8 mouse cellular contexts compared by ENCODE assay signal in the genomic region with DNA sequence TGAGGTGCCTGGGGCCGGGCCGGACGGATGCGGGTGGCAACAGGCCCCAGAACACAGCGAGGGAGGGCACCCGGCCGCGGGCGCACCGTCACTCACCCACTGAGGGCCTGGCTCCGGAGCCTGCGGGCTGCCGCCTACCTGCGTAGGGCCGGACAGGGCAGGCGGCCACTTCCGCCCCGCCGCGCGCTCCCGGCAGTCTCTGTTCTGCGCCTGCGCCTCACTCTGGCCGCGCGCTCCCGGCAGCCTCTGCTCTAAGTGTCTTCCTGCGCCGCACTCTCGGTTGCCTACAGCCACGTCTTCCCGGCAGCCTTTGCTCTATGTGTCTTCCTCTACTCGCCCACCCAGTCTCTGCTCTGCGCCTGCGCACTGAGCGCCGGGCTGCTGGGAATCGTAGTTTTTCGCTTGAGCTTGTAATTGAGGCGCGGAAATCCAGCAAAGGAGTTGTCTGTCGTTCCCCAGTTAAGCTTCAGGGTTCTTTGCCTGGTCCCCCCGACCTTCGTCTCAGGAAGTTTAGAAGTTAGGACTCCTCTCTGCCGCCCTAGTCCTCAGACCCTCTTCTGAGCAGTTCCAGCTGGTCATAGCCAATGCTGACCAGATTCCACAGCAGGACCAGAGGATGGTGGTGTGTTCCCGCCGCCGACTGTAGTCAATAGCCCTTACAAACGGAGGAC. TPM values are rescaled to one million over a fixed set of nuclear protein-coding genes. Genes with fewer than 3 reads are reported as not detected.
DNase-seq lines count a peak whose midpoint lies in the region; ATAC-seq lines count a peak whose summit lies in the region.

A gene (minus strand): TSS at position 253 of the 671 bp plus-strand sequence.

- H3K4me2 ChIP-seq in hindbrain, embryonic 12.5 days (replicated peaks): peak within 1 kb of the TSS; percentile 93

- peaks cover 34% of the 10 kb centered on the region for H3K4me1 ChIP-seq in hindbrain, embryonic 12.5 days

- peak within 1 kb of the TSS; percentile 66 for H3K27ac ChIP-seq in hindbrain, embryonic 12.5 days

- no peaks in the 10 kb centered on the region for H3K27me3 ChIP-seq in hindbrain, embryonic 12.5 days

- H3K9me3 ChIP-seq in hindbrain, embryonic 12.5 days (replicated peaks): no peaks in the 10 kb centered on the region

- H3K4me3 ChIP-seq in hindbrain, embryonic 12.5 days: peak within 1 kb of the TSS; percentile 92

- peak within 1 kb of the TSS; percentile 94 for H3K9ac ChIP-seq in hindbrain, embryonic 12.5 days

- H3K36me3 ChIP-seq in hindbrain, embryonic 12.5 days: peaks cover 20% of the 10 kb centered on the region

- peak; percentile 91 for ATAC-seq in hindbrain, embryonic 12.5 days (ENCODE audit: low FRiP score)

- WGBS in hindbrain, embryonic 12.5 days: under 1% methylated on average over 41 of the region's 50 CpGs

- peak; percentile 99 for DNase-seq in NIH3T3 (ENCODE audit: low read depth)
- peak; percentile 96 to 98 for DNase-seq in cerebellum, postnatal 10 days
- peak; percentile 98 for DNase-seq in frontal cortex, postnatal 10 days (ENCODE audit: low spot score in 2 of 2)
- peak; percentile 97 to 99 for DNase-seq in layer of hippocampus, postnatal 14 days (ENCODE audit: low spot score in 2 of 2)
- peak; percentile 97 for DNase-seq in lung, postnatal 14 days
- DNase-seq in retina, adult 2 months (ENCODE audit: low read depth, low spot score): peak; percentile 97
- peak; percentile 97 to 99 for DNase-seq in thymus, postnatal 36 days

RNA-seq across cellular contexts. Expression of the gene that starts here (rescaled TPM):
- polyA plus RNA-seq in hindbrain, embryonic 12.5 days (2016; fragmentation: Nextera tagmentation; extraction: Ambion mirVana): 28.4 and 31.3 TPM in 2 replicates
- 10 to 100 TPM; 37.0 to 40.6 TPM for total RNA-seq in layer of hippocampus, postnatal 14 days (2021)

Comparison
In these comparisons a context has a peak if more than half of its experiments do, and no peak if none do; other contexts are left out.
1. Peak in every context shown above with its lines: DNase-seq, ATAC-seq, H3K4me3 ChIP-seq and H3K27ac ChIP-seq.